Mouse (Mus musculus) heart, embryonic 16.5 days (tissue): ENCODE measurements at regions not wholly inside any gene's neighbourhood (a gene's known extent, or its start where the extent isn't known, plus 50 kb on each side); places are given as distances from the start of the nearest gene placed in this dataset.

Experiments used
- ATAC-seq: fragments of 200-750 bp; cut with Nextera tagmentation; replicated peaks from 2 replicates; pipeline ENCODE4 v1.8.0; 2017; ENCODE audit warnings: moderate number of reproducible peaks; ENCODE audit not compliant: insufficient read depth, low FRiP score; ENCODE audit errors: extremely low read depth
- H3K27ac ChIP-seq: fragments of 300-500 bp; sonication (generic); 2 replicates; pipeline ENCODE4 v1.5.1; 2014; ENCODE audit warnings: mild to moderate bottlenecking, low read length, control low read depth, moderate library complexity
- H3K27me3 ChIP-seq: fragments of 300-500 bp; sonication (generic); 2 replicates; pipeline ENCODE4 v1.6.1; 2014; ENCODE audit warnings: low read length, mixed read lengths; ENCODE audit not compliant: control insufficient read depth, insufficient read depth
- H3K36me3 ChIP-seq: fragments of 300-500 bp; sonication (generic); 2 replicates; pipeline ENCODE4 v1.6.1; 2014; ENCODE audit not compliant: control insufficient read depth, insufficient read depth
- H3K4me1 ChIP-seq: fragments of 300-500 bp; sonication (generic); 2 replicates; pipeline ENCODE4 v1.6.1; 2014; ENCODE audit warnings: low read length, mixed read lengths; ENCODE audit not compliant: control insufficient read depth, insufficient read depth
- H3K4me2 ChIP-seq: fragments of 300-500 bp; sonication (generic); 2 replicates; pipeline ENCODE4 v1.6.1; 2014; ENCODE audit warnings: low read depth, mild to moderate bottlenecking, control low read depth, low read length
- H3K4me3 ChIP-seq: fragments of 300-500 bp; sonication (generic); 2 replicates; pipeline ENCODE4 v1.5.1; 2014; ENCODE audit warnings: mild to moderate bottlenecking, control low read depth, low read length
- H3K9ac ChIP-seq: fragments of 300-500 bp; sonication (generic); 2 replicates; pipeline ENCODE4 v1.6.1; 2014; ENCODE audit warnings: low read length, control low read depth
- H3K9me3 ChIP-seq: fragments of 300-500 bp; sonication (generic); replicated peaks from 2 replicates; pipeline ENCODE4 v1.6.1; 2016; ENCODE audit warnings: low read length; ENCODE audit not compliant: control insufficient read depth
- WGBS: fragments of 180-500 bp; shearing (Covaris S2); extraction: QIAGEN DNeasy Blood & Tissue Kit; methylation state at CpG from one replicate; pipeline ENCODE4 v1.1.7; 2014; 5-methylcytosine and 5-hydroxymethylcytosine counted together

GRCm38 (mm10) chr6:17400147-17400546 lies 63.5 kb upstream of the Met start:
- no peaks in the 10 kb centered on the region for H3K36me3 ChIP-seq
- H3K27ac ChIP-seq: no peak overlapping the region
- H3K4me2 ChIP-seq: no peak overlapping the region
- H3K4me3 ChIP-seq: no peak overlapping the region
- peak; percentile 58; the same call in 1 of the 2 replicates for ATAC-seq
- peaks cover 6% of the 10 kb centered on the region for H3K4me1 ChIP-seq
- 35% methylated on average over 2 of the region's 2 CpGs for WGBS
- H3K27me3 ChIP-seq: no peaks in the 10 kb centered on the region
- no peak overlapping the region for H3K9ac ChIP-seq
- H3K9me3 ChIP-seq: no peaks in the 10 kb centered on the region

- Histone ChIP-seq H3K4me1 (peaks cover 12% of the 10 kb centered on the region), H3K9ac (no peak overlapping the region), H3K36me3 (no peaks in the 10 kb centered on the region), H3K4me3 (no peak overlapping the region), H3K4me2 (no peak overlapping the region), H3K27me3 (no peaks in the 10 kb centered on the region), H3K27ac (no peak overlapping the region), H3K9me3 (no peaks in the 10 kb centered on the region)
- no peak for ATAC-seq
- 90% methylated on average over 1 of the region's 1 CpGs for WGBS
These were observed 55.5 kb upstream of the Met start for GRCm38 (mm10) chr6:17408094-17408493.

- ATAC-seq: no peak
- Histone ChIP-seq H3K27me3 (no peaks in the 10 kb centered on the region), H3K4me2 (no peak overlapping the region), H3K4me3 (no peak overlapping the region), H3K4me1 (peaks cover 9% of the 10 kb centered on the region), H3K36me3 (no peaks in the 10 kb centered on the region), H3K9me3 (no peaks in the 10 kb centered on the region), H3K9ac (no peak overlapping the region), H3K27ac (no peak overlapping the region)
- 64% methylated on average over 9 of the region's 9 CpGs for WGBS
These were observed 53.7 kb upstream of the Met start for GRCm38 (mm10) chr6:17409703-17410408.

GRCm38 (mm10) chr6:17410409-17410722 lies 53.2 kb upstream of the Met start:
- Histone ChIP-seq H3K27me3 (no peaks in the 10 kb centered on the region), H3K4me3 (no peak overlapping the region), H3K4me2 (no peak overlapping the region), H3K9me3 (no peaks in the 10 kb centered on the region), H3K4me1 (peaks cover 4% of the 10 kb centered on the region; the same call in 1 of the 2 replicates), H3K9ac (no peak overlapping the region), H3K36me3 (no peaks in the 10 kb centered on the region), H3K27ac (no peak overlapping the region)
- WGBS: 40% methylated on average over 4 of the region's 4 CpGs
- ATAC-seq: no peak
